Mouse (Mus musculus): ENCODE data around the gene Olfr92.

GRCm38 (mm10) chr17:37067861-37068260, 52.0 kb downstream of the Olfr92 start:
- TF ChIP-seq TCF3 (IDR thresholded peaks at IDR 0.05; ENCODE audit: insufficient read length, low read depth) (no peak), POLR2A (IDR thresholded peaks at IDR 0.05; ENCODE audit: insufficient read length, low read depth) (no peak), MAX (IDR thresholded peaks at IDR 0.05; ENCODE audit: low read depth) (no peak), CEBPB (IDR thresholded peaks at IDR 0.05; ENCODE audit: insufficient read depth, poor library complexity, severe bottlenecking) (no peak), USF1 (IDR thresholded peaks at IDR 0.05; ENCODE audit: low read depth) (no peak), POLR2AphosphoS2 (IDR thresholded peaks at IDR 0.05; ENCODE audit: insufficient read length, low read depth) (no peak)
